Mouse (Mus musculus): ENCODE results near the gene Ccdc42. TPM values are rescaled to one million over a fixed set of nuclear protein-coding genes. Genes with fewer than 3 reads are reported as not detected.

Gene Ccdc42
- polyA plus RNA-seq, 1 experiment from 2014 or later, result 0.58 TPM

DNA sequence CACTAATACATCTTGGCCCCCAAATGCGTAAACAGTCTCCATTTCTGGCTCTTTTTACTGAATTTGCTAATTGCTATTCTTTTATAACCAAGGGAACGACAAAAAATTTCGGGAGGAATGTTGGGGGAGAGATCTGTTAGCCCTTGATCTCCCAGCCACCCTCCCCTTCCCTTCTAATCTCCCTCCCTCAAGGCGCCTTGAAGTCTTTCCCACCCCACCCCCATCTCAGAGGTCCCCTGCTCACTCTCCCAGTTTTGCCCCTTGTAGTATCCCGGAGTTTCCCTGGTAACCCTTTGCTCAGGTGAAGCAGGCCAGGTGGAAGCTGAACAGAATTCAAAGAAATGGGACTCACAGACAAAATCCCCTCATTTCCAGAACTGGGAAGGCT lies 37.0 kb downstream of the Ccdc42 start:
- H3K27me3 ChIP-seq (replicated peaks; ENCODE audit: control insufficient read depth, insufficient read depth, low read length), result no peaks in the 10 kb centered on the region
- WGBS, result 2% methylated on average over 5 of the region's 5 CpGs
- peaks cover 16% of the 10 kb centered on the region for H3K4me1 ChIP-seq (replicated peaks; ENCODE audit: control insufficient read depth, insufficient read depth, low read length)
- no peaks in the 10 kb centered on the region for H3K36me3 ChIP-seq (ENCODE audit: control insufficient read depth, insufficient read depth)
- H3K4me3 ChIP-seq (replicated peaks; ENCODE audit: low read length), result peak overlapping the region; percentile 32
- H3K4me2 ChIP-seq (ENCODE audit: low read length), result peak overlapping the region; percentile 50
- no peaks in the 10 kb centered on the region for H3K9me3 ChIP-seq (ENCODE audit: control insufficient read depth, low read length)
- ATAC-seq, result 0 out of 2 replicates have a peak, but pooled peaks have one; percentile 18
- H3K27ac ChIP-seq (ENCODE audit: low read length), result no peak overlapping the region
- H3K9ac ChIP-seq (replicated peaks; ENCODE audit: low read depth, low read length), result 0 out of 2 replicates have a peak overlapping the region, but pooled peaks have one; percentile 32

DNA sequence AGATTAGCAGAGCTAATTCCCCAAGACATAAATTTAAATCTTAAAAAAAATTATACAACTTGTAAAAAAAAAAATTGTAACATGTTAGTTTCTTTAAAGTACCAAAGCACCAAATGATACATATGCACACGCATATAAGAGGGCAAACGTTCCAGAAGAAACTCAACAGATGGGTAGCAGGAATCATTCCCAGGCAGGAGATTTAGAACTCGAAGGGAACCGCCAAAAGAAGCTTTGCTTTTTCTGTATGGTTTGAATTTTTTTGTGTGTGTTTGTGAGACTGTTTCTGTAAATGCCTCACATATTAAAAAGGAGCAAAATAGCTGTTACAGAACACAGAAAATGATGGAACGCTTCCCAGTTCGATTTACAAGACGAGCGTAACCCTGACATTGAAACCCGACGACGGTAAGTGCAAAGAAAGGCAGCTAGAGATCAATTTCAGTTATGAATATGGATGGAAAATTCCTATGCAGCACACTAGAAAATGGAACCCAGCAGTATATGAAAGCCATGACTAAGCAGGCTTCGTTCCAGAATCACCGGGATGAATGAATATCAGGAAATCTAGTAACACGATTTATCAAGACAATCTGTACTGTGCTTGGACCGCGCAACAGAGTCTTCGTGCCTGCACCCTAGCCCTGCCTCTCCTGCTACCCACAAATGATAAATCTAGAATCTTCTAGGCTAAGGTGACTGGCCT lies 44.9 kb downstream of the Ccdc42 start:
- Histone ChIP-seq H3K4me3 (replicated peaks; ENCODE audit: low read length) (no peak overlapping the region), H3K27ac (ENCODE audit: low read length) (peak overlapping the region; percentile 6; the same call in 1 of the 2 replicates), H3K9me3 (ENCODE audit: control insufficient read depth, low read length) (no peaks in the 10 kb centered on the region), H3K36me3 (ENCODE audit: control insufficient read depth, insufficient read depth) (no peaks in the 10 kb centered on the region), H3K4me1 (replicated peaks; ENCODE audit: control insufficient read depth, insufficient read depth, low read length) (no peaks in the 10 kb centered on the region), H3K27me3 (replicated peaks; ENCODE audit: control insufficient read depth, insufficient read depth, low read length) (no peaks in the 10 kb centered on the region), H3K9ac (replicated peaks; ENCODE audit: low read depth, low read length) (no peak overlapping the region), H3K4me2 (ENCODE audit: low read length) (no peak overlapping the region)
- ATAC-seq, result peak; percentile 40; the same call in 1 of the 2 replicates
- WGBS, result 71% methylated on average over 17 of the region's 17 CpGs

DNA sequence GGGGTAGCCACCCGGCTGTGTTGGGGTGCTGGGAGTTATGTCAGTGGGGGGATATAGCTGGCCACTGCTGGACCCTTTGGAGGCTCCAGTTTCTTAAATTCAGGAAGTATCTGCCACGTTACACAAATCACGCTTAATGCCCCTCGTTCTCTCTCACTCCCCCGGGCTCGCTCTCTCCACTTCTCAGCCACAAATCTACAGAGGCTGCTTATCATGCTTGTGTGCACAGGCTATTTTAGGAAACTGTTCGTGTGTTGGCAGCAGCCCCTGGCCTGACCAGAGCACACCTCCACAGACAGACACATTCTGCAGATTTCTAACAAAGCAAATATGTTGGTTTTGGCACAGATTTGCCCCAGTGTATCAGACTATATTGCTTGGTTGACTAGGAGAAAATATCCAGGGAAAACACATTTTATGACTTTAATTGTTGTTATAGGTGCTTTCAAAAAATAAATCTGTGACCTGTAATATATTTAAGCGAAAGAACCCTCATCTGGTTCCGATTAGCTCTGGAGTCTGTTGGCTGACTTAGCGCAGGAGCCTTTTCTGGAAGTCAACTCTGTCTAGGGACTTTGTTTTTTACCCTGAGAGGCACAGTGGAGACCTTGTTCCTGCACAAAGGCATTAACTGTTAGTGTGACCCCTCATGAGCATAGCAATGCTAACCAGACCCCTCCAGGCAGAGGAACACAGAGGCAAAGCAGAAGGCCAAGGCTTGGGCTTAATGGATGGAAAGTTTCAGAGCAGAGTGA lies 51.2 kb downstream of the Ccdc42 start:
- no peak overlapping the region for H3K27ac ChIP-seq (ENCODE audit: low read length)
- 67% methylated on average over 10 of the region's 10 CpGs for WGBS
- no peaks in the 10 kb centered on the region for H3K36me3 ChIP-seq (ENCODE audit: control insufficient read depth, insufficient read depth)
- H3K4me3 ChIP-seq (replicated peaks; ENCODE audit: low read length), result no peak overlapping the region
- H3K27me3 ChIP-seq (replicated peaks; ENCODE audit: control insufficient read depth, insufficient read depth, low read length), result no peaks in the 10 kb centered on the region
- no peak overlapping the region for H3K4me2 ChIP-seq (ENCODE audit: low read length)
- H3K4me1 ChIP-seq (replicated peaks; ENCODE audit: control insufficient read depth, insufficient read depth, low read length), result no peaks in the 10 kb centered on the region
- H3K9me3 ChIP-seq (ENCODE audit: control insufficient read depth, low read length), result no peaks in the 10 kb centered on the region
- H3K9ac ChIP-seq (replicated peaks; ENCODE audit: low read depth, low read length), result no peak overlapping the region
- ATAC-seq, result no peak

DNA sequence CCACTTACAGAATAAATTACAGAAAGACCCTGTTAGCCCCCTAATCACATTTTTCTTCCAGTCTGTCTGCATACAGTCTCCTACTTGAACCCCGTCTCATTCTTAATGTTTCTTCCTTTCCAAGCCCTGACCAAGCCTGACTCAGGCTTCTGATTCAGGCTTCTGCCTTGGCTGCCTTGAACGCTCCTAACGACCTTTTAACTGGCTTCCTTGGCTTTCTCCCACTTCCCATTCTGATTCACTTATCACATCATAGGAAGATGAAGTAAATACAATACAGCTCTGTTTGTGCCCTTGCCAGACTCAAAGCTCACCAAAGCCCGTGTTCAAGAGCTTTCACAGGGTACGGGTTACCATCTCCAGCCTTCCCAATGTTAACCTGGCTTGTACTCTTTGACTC lies 54.5 kb downstream of the Ccdc42 start:
- Histone ChIP-seq H3K4me3 (replicated peaks; ENCODE audit: low read length) (no peak overlapping the region), H3K4me1 (replicated peaks; ENCODE audit: control insufficient read depth, insufficient read depth, low read length) (no peaks in the 10 kb centered on the region), H3K9me3 (ENCODE audit: control insufficient read depth, low read length) (no peaks in the 10 kb centered on the region), H3K27ac (ENCODE audit: low read length) (no peak overlapping the region), H3K4me2 (ENCODE audit: low read length) (no peak overlapping the region), H3K36me3 (ENCODE audit: control insufficient read depth, insufficient read depth) (no peaks in the 10 kb centered on the region), H3K27me3 (replicated peaks; ENCODE audit: control insufficient read depth, insufficient read depth, low read length) (no peaks in the 10 kb centered on the region), H3K9ac (replicated peaks; ENCODE audit: low read depth, low read length) (no peak overlapping the region)
- no peak for ATAC-seq
- WGBS, result 78% methylated on average over 5 of the region's 5 CpGs

DNA sequence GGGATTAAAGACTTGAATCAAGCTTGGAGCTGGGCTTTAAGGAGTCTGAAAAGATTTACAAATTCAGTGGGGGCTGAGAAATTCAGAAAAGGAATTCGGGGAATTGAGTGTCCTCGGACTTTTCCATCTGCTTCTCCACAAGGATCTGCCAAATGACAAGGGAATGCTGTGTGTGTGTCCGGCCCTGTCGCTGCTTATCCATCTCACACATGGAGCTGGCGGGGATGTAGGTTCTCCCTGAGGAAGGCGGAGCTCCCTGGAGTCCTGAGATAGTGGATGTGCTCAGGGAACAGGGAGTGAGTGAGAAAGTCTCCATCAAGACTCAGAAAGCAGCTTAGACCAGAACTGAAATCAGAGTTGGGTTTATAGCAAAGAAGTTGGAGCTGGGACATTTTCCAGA lies 58.0 kb downstream of the Ccdc42 start:
- no peak for ATAC-seq
- no peak overlapping the region for H3K4me3 ChIP-seq (replicated peaks; ENCODE audit: low read length)
- no peak overlapping the region for H3K4me2 ChIP-seq (ENCODE audit: low read length)
- no peak overlapping the region for H3K9ac ChIP-seq (replicated peaks; ENCODE audit: low read depth, low read length)
- H3K27me3 ChIP-seq (replicated peaks; ENCODE audit: control insufficient read depth, insufficient read depth, low read length), result no peaks in the 10 kb centered on the region
- 61% methylated on average over 6 of the region's 6 CpGs for WGBS
- H3K36me3 ChIP-seq (ENCODE audit: control insufficient read depth, insufficient read depth), result no peaks in the 10 kb centered on the region
- H3K4me1 ChIP-seq (replicated peaks; ENCODE audit: control insufficient read depth, insufficient read depth, low read length), result no peaks in the 10 kb centered on the region; the same call in 1 of the 2 replicates
- no peak overlapping the region for H3K27ac ChIP-seq (ENCODE audit: low read length)
- H3K9me3 ChIP-seq (ENCODE audit: control insufficient read depth, low read length), result no peaks in the 10 kb centered on the region

Other genes starting within 250 kb of the Ccdc42 start
- gene Ntn1, start 186.2 kb upstream of the Ccdc42 start, polyA plus RNA-seq (2015; fragmentation: Nextera tagmentation; extraction: Ambion mirVana), result 6.8 and 9.4 TPM in 2 replicates
- 0.11 and 0.14 TPM in 2 replicates for gene Pik3r5, start 154.9 kb upstream of the Ccdc42 start, polyA plus RNA-seq (2015; fragmentation: Nextera tagmentation; extraction: Ambion mirVana)
- 1.8 and 2.2 TPM in 2 replicates for gene Pik3r6, start 84.0 kb upstream of the Ccdc42 start, polyA plus RNA-seq (2015; fragmentation: Nextera tagmentation; extraction: Ambion mirVana)
- gene Mfsd6l, start 30.8 kb upstream of the Ccdc42 start, polyA plus RNA-seq (2015; fragmentation: Nextera tagmentation; extraction: Ambion mirVana), result not detected in 2 replicates
- 136 and 141 TPM in 2 replicates for gene Myh10, start 104.5 kb downstream of the Ccdc42 start, polyA plus RNA-seq (2015; fragmentation: Nextera tagmentation; extraction: Ambion mirVana)